30 mouse cellular contexts compared by ENCODE assay signal in the genomic region with DNA sequence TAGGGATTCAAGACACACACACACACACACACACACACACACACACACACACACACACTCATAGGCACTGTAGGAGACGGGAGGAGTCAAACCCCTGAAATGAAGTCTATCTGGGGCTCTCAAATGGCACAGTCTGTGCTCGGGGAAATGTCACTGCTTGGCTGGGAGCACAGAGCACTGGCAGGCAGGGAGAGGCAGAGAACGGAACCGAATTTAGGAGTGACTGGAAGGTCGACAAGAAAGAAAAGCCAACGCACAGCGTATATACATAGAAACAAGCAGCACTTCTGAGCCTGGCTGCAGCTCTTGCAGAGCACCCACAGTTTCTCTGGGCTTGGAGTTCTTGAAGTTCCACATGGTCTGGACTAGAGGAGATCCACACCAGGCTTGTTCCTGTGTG.
DNase-seq lines count a peak whose midpoint lies in the region; ATAC-seq and TF ChIP-seq lines count a peak whose summit lies in the region.
"Had no signal": no experiment of that assay in that cellular context is flagged by ENCODE, and none has a peak within 500 bp of the region (broad histone marks: within the 10 kb centered on the region; RNA-seq: fewer than 3 reads in every experiment).

No protein-coding gene starts in this region.

- no peak overlapping the region for H3K9ac ChIP-seq in hindbrain, embryonic 12.5 days
- H3K9ac ChIP-seq: embryonic facial prominence, embryonic 12.5 days; heart, embryonic 13.5 days; hindbrain, embryonic 13.5 days; kidney, embryonic 15.5 days; liver, embryonic 15.5 days; lung, embryonic 15.5 days; neural tube, embryonic 13.5 days had no signal

- ATAC-seq in hindbrain, embryonic 12.5 days (ENCODE audit: low FRiP score) = no peak
- ATAC-seq: midbrain, embryonic 16.5 days; Patski had no signal

- H3K4me3 ChIP-seq in gastrocnemius, adult 2 months = no peak overlapping the region
- no peak overlapping the region for H3K4me3 ChIP-seq in hindbrain, embryonic 12.5 days
- H3K4me3 ChIP-seq: embryonic facial prominence, embryonic 12.5 days; heart, adult 2 months; heart, embryonic 13.5 days; hindbrain, embryonic 13.5 days; kidney, embryonic 15.5 days; limb, embryonic 10.5 days; liver, embryonic 15.5 days; lung, embryonic 15.5 days; myocyte; neural tube, embryonic 13.5 days had no signal

- no peak overlapping the region for H3K4me2 ChIP-seq in hindbrain, embryonic 12.5 days (replicated peaks)
- H3K4me2 ChIP-seq: embryonic facial prominence, embryonic 12.5 days; heart, embryonic 13.5 days; hindbrain, embryonic 13.5 days; kidney, embryonic 15.5 days; liver, embryonic 15.5 days; lung, embryonic 15.5 days; neural tube, embryonic 13.5 days had no signal

- no peak for TF ChIP-seq CTCF in gastrocnemius, adult 2 months (IDR thresholded peaks at IDR 0.05)

- peaks cover 7% of the 10 kb centered on the region; the same call in 1 of the 2 replicates for H3K27me3 ChIP-seq in hindbrain, embryonic 12.5 days
- H3K27me3 ChIP-seq: CH12.LX; liver, embryonic 15.5 days; Patski had no signal

- H3K36me3 ChIP-seq in hindbrain, embryonic 12.5 days = no peaks in the 10 kb centered on the region
- H3K36me3 ChIP-seq: embryonic facial prominence, embryonic 12.5 days; G1E; heart, embryonic 13.5 days; hindbrain, embryonic 13.5 days; kidney, embryonic 15.5 days; limb, embryonic 10.5 days; liver, embryonic 15.5 days; lung, embryonic 15.5 days; neural tube, embryonic 13.5 days had no signal

- intact Hi-C loops in gastrocnemius, adult 2 months (cut with DNase I) = no loop called here
- intact Hi-C loops in gastrocnemius, postnatal 14 days (cut with DNase I; ENCODE audit: low total_unique reads) = no loop called here
- intact Hi-C loops in left cerebral cortex, postnatal 14 days (cut with DNase I) = loop anchor here (10.0 kb wide), 1 partner anchor 158 kb away; a partner anchor contains a TSS

- H3K4me1 ChIP-seq in hindbrain, embryonic 12.5 days = peaks cover 9% of the 10 kb centered on the region
- H3K4me1 ChIP-seq: embryonic facial prominence, embryonic 12.5 days; kidney, embryonic 15.5 days; liver, embryonic 15.5 days had no signal

- DNase-seq in gastrocnemius, adult 2 months = peak; percentile 71
- no peak for DNase-seq in gastrocnemius, postnatal 14 days
- peak; percentile 80 for DNase-seq in right cerebral cortex, adult 18-20 months
- DNase-seq in right cerebral cortex, postnatal 14 days = no peak
- peak; percentile 39 to 61 for DNase-seq in left cerebral cortex, postnatal 14 days (ENCODE audit: low spot score in 2 of 2)
- peak; percentile 80 for DNase-seq in skeletal muscle tissue, adult 2 months (ENCODE audit: low read depth, low spot score)
- DNase-seq in lung, postnatal 4 days = no peak
- DNase-seq: B cell, adult 2 months; cerebellum, adult 2 months; cerebellum, postnatal 25 days; heart, adult 2 months; kidney, adult 11 months; kidney, postnatal 4 days; liver; lung, postnatal 36 days; thymus, adult 2 months had no signal

- peak overlapping the region; percentile 84 for H3K27ac ChIP-seq in gastrocnemius, adult 2 months
- H3K27ac ChIP-seq in hindbrain, embryonic 12.5 days = no peak overlapping the region
- H3K27ac ChIP-seq: embryonic facial prominence, embryonic 12.5 days; heart, adult 2 months; heart, embryonic 13.5 days; hindbrain, embryonic 13.5 days; kidney, embryonic 15.5 days; limb, embryonic 10.5 days; liver, embryonic 15.5 days; lung, embryonic 15.5 days; neural tube, embryonic 13.5 days had no signal

- no peaks in the 10 kb centered on the region for H3K9me3 ChIP-seq in hindbrain, embryonic 12.5 days (replicated peaks)
- H3K9me3 ChIP-seq: embryonic facial prominence, embryonic 12.5 days; G1E; heart, embryonic 13.5 days; hindbrain, embryonic 13.5 days; kidney, embryonic 15.5 days; limb, embryonic 10.5 days; liver, embryonic 15.5 days; lung, embryonic 15.5 days; neural tube, embryonic 13.5 days had no signal

- WGBS in hindbrain, embryonic 12.5 days = 71% methylated on average over 7 of the region's 7 CpGs

Comparison
In these comparisons a context has a peak if more than half of its experiments do, and no peak if none do; other contexts are left out.
1. DNase-seq: peak in gastrocnemius, adult 2 months (single experiment), right cerebral cortex, adult 18-20 months (single experiment), left cerebral cortex, postnatal 14 days (2 of 2) and skeletal muscle tissue, adult 2 months (single experiment); none in gastrocnemius, postnatal 14 days (single experiment), right cerebral cortex, postnatal 14 days (single experiment) and lung, postnatal 4 days (0 of 2).